Mouse (Mus musculus): ENCODE data around the gene Sgms2. TPM values are rescaled to one million over a fixed set of nuclear protein-coding genes. Genes with fewer than 3 reads are reported as not detected.

Gene Sgms2
- polyA plus RNA-seq (2012; rRNA removed), result 0.51 and 0.70 TPM in 2 replicates

- DNase-seq (ENCODE audit: low read depth in 1 of 2, low spot score in 2 of 2), result no peak
- WGBS, result 86% methylated on average over 2 of the region's 2 CpGs
- Histone ChIP-seq H3K4me3 (ENCODE audit: extremely low read depth, insufficient read depth, insufficient read length) (peak within 1 kb of the TSS; percentile 46; the same call in 1 of the 2 replicates), H3K27me3 (ENCODE audit: control insufficient read depth, insufficient read depth, low read length) (peaks cover 12% of the 10 kb centered on the region), H3K36me3 (ENCODE audit: control insufficient read depth, insufficient read depth, low read length) (no peaks in the 10 kb centered on the region), H3K4me1 (ENCODE audit: control insufficient read depth, insufficient read depth, insufficient read length) (peaks cover 6% of the 10 kb centered on the region), H3K27ac (ENCODE audit: insufficient read depth, low read length) (peak within 1 kb of the TSS; percentile 38; the same call in 1 of the 2 replicates)
- TF ChIP-seq CTCF (IDR thresholded peaks at IDR 0.05; ENCODE audit: extremely low read depth, insufficient read depth, insufficient read length, insufficient replicate concordance) (no peak), POLR2A (IDR thresholded peaks at IDR 0.05; ENCODE audit: low read depth, low read length) (no peak)
Measured at GRCm38 (mm10) chr3:131491361-131491925, at the start of gene Sgms2. Gene Sgms2 (minus strand): TSS chr3:131491411.

- DNase-seq (ENCODE audit: low read depth in 1 of 2, low spot score in 2 of 2), result no peak
- no peak overlapping the region for H3K27ac ChIP-seq (ENCODE audit: insufficient read depth, low read length)
- no peaks in the 10 kb centered on the region for H3K4me1 ChIP-seq (ENCODE audit: control insufficient read depth, insufficient read depth, insufficient read length)
- no peaks in the 10 kb centered on the region for H3K27me3 ChIP-seq (ENCODE audit: control insufficient read depth, insufficient read depth, low read length)
- H3K4me3 ChIP-seq (ENCODE audit: extremely low read depth, insufficient read depth, insufficient read length), result no peak overlapping the region
- 79% methylated on average over 3 of the region's 3 CpGs for WGBS
- no peak for TF ChIP-seq CTCF (IDR thresholded peaks at IDR 0.05; ENCODE audit: extremely low read depth, insufficient read depth, insufficient read length, insufficient replicate concordance)
- no peak for TF ChIP-seq POLR2A (IDR thresholded peaks at IDR 0.05; ENCODE audit: low read depth, low read length)
- no peaks in the 10 kb centered on the region for H3K36me3 ChIP-seq (ENCODE audit: control insufficient read depth, insufficient read depth, low read length)
Measured at GRCm38 (mm10) chr3:131525229-131525628, 34.0 kb upstream of the Sgms2 start.

- no peaks in the 10 kb centered on the region for H3K36me3 ChIP-seq (ENCODE audit: control insufficient read depth, insufficient read depth, low read length)
- 23% methylated on average over 11 of the region's 11 CpGs for WGBS
- H3K4me3 ChIP-seq (ENCODE audit: extremely low read depth, insufficient read depth, insufficient read length), result no peak overlapping the region
- TF ChIP-seq CTCF (IDR thresholded peaks at IDR 0.05; ENCODE audit: extremely low read depth, insufficient read depth, insufficient read length, insufficient replicate concordance) (no peak), POLR2A (IDR thresholded peaks at IDR 0.05; ENCODE audit: low read depth, low read length) (no peak)
- H3K27me3 ChIP-seq (ENCODE audit: control insufficient read depth, insufficient read depth, low read length), result no peaks in the 10 kb centered on the region
- no peak for DNase-seq (ENCODE audit: low read depth in 1 of 2, low spot score in 2 of 2)
- no peak overlapping the region for H3K27ac ChIP-seq (ENCODE audit: insufficient read depth, low read length)
- no peaks in the 10 kb centered on the region for H3K4me1 ChIP-seq (ENCODE audit: control insufficient read depth, insufficient read depth, insufficient read length)
Measured at GRCm38 (mm10) chr3:131524779-131525178, 33.6 kb upstream of the Sgms2 start.

GRCm38 (mm10) chr3:131524210-131524609 is 33.0 kb upstream of the Sgms2 start:
- no peaks in the 10 kb centered on the region for H3K27me3 ChIP-seq (ENCODE audit: control insufficient read depth, insufficient read depth, low read length)
- H3K4me3 ChIP-seq (ENCODE audit: extremely low read depth, insufficient read depth, insufficient read length), result no peak overlapping the region
- DNase-seq (ENCODE audit: low read depth in 1 of 2, low spot score in 2 of 2), result no peak
- no peaks in the 10 kb centered on the region for H3K4me1 ChIP-seq (ENCODE audit: control insufficient read depth, insufficient read depth, insufficient read length)
- TF ChIP-seq CTCF (IDR thresholded peaks at IDR 0.05; ENCODE audit: extremely low read depth, insufficient read depth, insufficient read length, insufficient replicate concordance), result no peak
- TF ChIP-seq POLR2A (IDR thresholded peaks at IDR 0.05; ENCODE audit: low read depth, low read length), result no peak
- H3K27ac ChIP-seq (ENCODE audit: insufficient read depth, low read length), result no peak overlapping the region
- WGBS, result 85% methylated on average over 5 of the region's 5 CpGs
- no peaks in the 10 kb centered on the region for H3K36me3 ChIP-seq (ENCODE audit: control insufficient read depth, insufficient read depth, low read length)

GRCm38 (mm10) chr3:131523749-131524148 is 32.5 kb upstream of the Sgms2 start:
- 90% methylated on average over 9 of the region's 9 CpGs for WGBS
- Histone ChIP-seq H3K36me3 (ENCODE audit: control insufficient read depth, insufficient read depth, low read length) (no peaks in the 10 kb centered on the region), H3K4me3 (ENCODE audit: extremely low read depth, insufficient read depth, insufficient read length) (no peak overlapping the region), H3K27ac (ENCODE audit: insufficient read depth, low read length) (no peak overlapping the region), H3K27me3 (ENCODE audit: control insufficient read depth, insufficient read depth, low read length) (no peaks in the 10 kb centered on the region), H3K4me1 (ENCODE audit: control insufficient read depth, insufficient read depth, insufficient read length) (no peaks in the 10 kb centered on the region)
- no peak for DNase-seq (ENCODE audit: low read depth in 1 of 2, low spot score in 2 of 2)
- TF ChIP-seq CTCF (IDR thresholded peaks at IDR 0.05; ENCODE audit: extremely low read depth, insufficient read depth, insufficient read length, insufficient replicate concordance), result no peak
- TF ChIP-seq POLR2A (IDR thresholded peaks at IDR 0.05; ENCODE audit: low read depth, low read length), result no peak

- 61% methylated on average over 7 of the region's 7 CpGs for WGBS
- H3K4me1 ChIP-seq (ENCODE audit: control insufficient read depth, insufficient read depth, insufficient read length), result no peaks in the 10 kb centered on the region
- H3K36me3 ChIP-seq (ENCODE audit: control insufficient read depth, insufficient read depth, low read length), result no peaks in the 10 kb centered on the region
- no peak overlapping the region for H3K4me3 ChIP-seq (ENCODE audit: extremely low read depth, insufficient read depth, insufficient read length)
- no peak overlapping the region for H3K27ac ChIP-seq (ENCODE audit: insufficient read depth, low read length)
- TF ChIP-seq POLR2A (IDR thresholded peaks at IDR 0.05; ENCODE audit: low read depth, low read length) (no peak), CTCF (IDR thresholded peaks at IDR 0.05; ENCODE audit: extremely low read depth, insufficient read depth, insufficient read length, insufficient replicate concordance) (no peak)
- H3K27me3 ChIP-seq (ENCODE audit: control insufficient read depth, insufficient read depth, low read length), result no peaks in the 10 kb centered on the region
- no peak for DNase-seq (ENCODE audit: low read depth in 1 of 2, low spot score in 2 of 2)
Measured at GRCm38 (mm10) chr3:131522243-131522642, 31.0 kb upstream of the Sgms2 start.

GRCm38 (mm10) chr3:131521206-131521605 is 30.0 kb upstream of the Sgms2 start:
- Histone ChIP-seq H3K36me3 (ENCODE audit: control insufficient read depth, insufficient read depth, low read length) (no peaks in the 10 kb centered on the region), H3K27ac (ENCODE audit: insufficient read depth, low read length) (no peak overlapping the region), H3K4me1 (ENCODE audit: control insufficient read depth, insufficient read depth, insufficient read length) (no peaks in the 10 kb centered on the region), H3K27me3 (ENCODE audit: control insufficient read depth, insufficient read depth, low read length) (no peaks in the 10 kb centered on the region), H3K4me3 (ENCODE audit: extremely low read depth, insufficient read depth, insufficient read length) (no peak overlapping the region)
- 66% methylated on average over 4 of the region's 4 CpGs for WGBS
- TF ChIP-seq POLR2A (IDR thresholded peaks at IDR 0.05; ENCODE audit: low read depth, low read length), result no peak
- TF ChIP-seq CTCF (IDR thresholded peaks at IDR 0.05; ENCODE audit: extremely low read depth, insufficient read depth, insufficient read length, insufficient replicate concordance), result no peak
- DNase-seq (ENCODE audit: low read depth in 1 of 2, low spot score in 2 of 2), result no peak

Measured in spleen, adult 2 months (tissue).